In the genomic region with DNA sequence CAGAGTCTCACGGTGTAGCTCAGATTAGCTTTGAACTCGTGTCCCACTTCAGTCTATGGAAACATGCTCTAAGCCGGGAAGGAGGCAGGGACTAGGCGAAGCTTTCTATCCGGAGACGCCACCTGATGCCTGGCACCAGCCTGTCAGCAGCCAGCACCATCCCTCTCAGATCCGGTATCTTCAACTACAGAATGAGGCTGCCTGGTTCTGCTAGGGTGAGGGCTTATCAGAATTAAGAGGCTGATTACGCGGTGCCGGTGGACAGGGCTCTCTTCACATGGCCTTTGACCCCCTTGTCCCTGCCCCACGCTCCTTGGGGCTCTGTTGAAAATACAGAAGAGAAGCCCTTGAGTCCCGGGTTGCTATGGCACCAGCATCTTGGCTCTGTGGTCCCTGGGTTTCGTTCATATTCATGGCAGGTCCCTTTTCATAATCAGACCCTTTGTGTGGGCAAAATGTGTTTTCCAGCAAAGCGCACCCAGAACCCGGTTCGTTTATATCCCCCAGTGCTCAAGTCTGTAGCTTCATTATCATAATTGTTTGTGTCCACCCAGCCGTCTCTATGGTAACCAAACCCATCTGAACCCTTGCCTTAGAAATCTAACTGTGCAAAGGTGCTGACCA, we compare ENCODE assay signal across 8 mouse cellular contexts. TPM values are rescaled to one million over a fixed set of nuclear protein-coding genes. Genes with fewer than 3 reads are reported as not detected.
DNase-seq lines count a peak whose midpoint lies in the region; ATAC-seq lines count a peak whose summit lies in the region.

No protein-coding gene starts in this region.

- H3K27ac ChIP-seq in embryonic facial prominence, embryonic 15.5 days (replicated peaks), result no peak overlapping the region; the same call in 1 of the 2 replicates
- H3K27ac ChIP-seq in intestine, embryonic 15.5 days, result no peak overlapping the region
- no peak overlapping the region for H3K27ac ChIP-seq in liver, embryonic 13.5 days

- no peaks in the 10 kb centered on the region for H3K9me3 ChIP-seq in embryonic facial prominence, embryonic 15.5 days (replicated peaks)
- no peaks in the 10 kb centered on the region for H3K9me3 ChIP-seq in intestine, embryonic 15.5 days
- H3K9me3 ChIP-seq in liver, embryonic 13.5 days (replicated peaks), result no peaks in the 10 kb centered on the region

- peaks cover 22% of the 10 kb centered on the region for H3K36me3 ChIP-seq in embryonic facial prominence, embryonic 15.5 days
- H3K36me3 ChIP-seq in intestine, embryonic 15.5 days, result peaks cover 12% of the 10 kb centered on the region; the same call in 1 of the 2 replicates
- H3K36me3 ChIP-seq in liver, embryonic 13.5 days, result peaks cover 20% of the 10 kb centered on the region

- ATAC-seq in embryonic facial prominence, embryonic 15.5 days (ENCODE audit: insufficient number of reproducible peaks, low FRiP score, low TSS enrichment, low read depth), result no peak
- peak; percentile 21 for ATAC-seq in intestine, embryonic 15.5 days
- peak; percentile 27 for ATAC-seq in liver, embryonic 13.5 days (ENCODE audit: low read depth)

- H3K4me3 ChIP-seq in embryonic facial prominence, embryonic 15.5 days (replicated peaks), result peak overlapping the region; percentile 73
- peak overlapping the region; percentile 82 for H3K4me3 ChIP-seq in intestine, embryonic 15.5 days (replicated peaks)
- H3K4me3 ChIP-seq in liver, embryonic 13.5 days (replicated peaks), result peak overlapping the region; percentile 73

- H3K4me2 ChIP-seq in embryonic facial prominence, embryonic 15.5 days (replicated peaks), result peak overlapping the region; percentile 80
- peak overlapping the region; percentile 74 for H3K4me2 ChIP-seq in intestine, embryonic 15.5 days (replicated peaks)
- peak overlapping the region; percentile 77 for H3K4me2 ChIP-seq in liver, embryonic 13.5 days

- H3K9ac ChIP-seq in embryonic facial prominence, embryonic 15.5 days, result peak overlapping the region; percentile 74
- peak overlapping the region; percentile 38; the same call in 1 of the 2 replicates for H3K9ac ChIP-seq in intestine, embryonic 15.5 days
- peak overlapping the region; percentile 80 for H3K9ac ChIP-seq in liver, embryonic 13.5 days

- 20% methylated on average over 17 of the region's 17 CpGs for WGBS in embryonic facial prominence, embryonic 15.5 days
- 24% methylated on average over 17 of the region's 17 CpGs for WGBS in intestine, embryonic 15.5 days
- 26% methylated on average over 17 of the region's 17 CpGs for WGBS in liver, embryonic 13.5 days (ENCODE audit: insufficient replicate concordance)

- DNase-seq in kidney, adult 18-20 months, result peak; percentile 13
- DNase-seq in kidney, postnatal 14 days, result no peak
- DNase-seq in R1 (ENCODE audit: low read depth, low spot score), result peak; percentile 39
- no peak for DNase-seq in liver, embryonic 13.5 days
- peak; percentile 29 to 72 for DNase-seq in right cerebral cortex, adult 2 months (ENCODE audit: low spot score in 2 of 2)
- DNase-seq in gastrocnemius, postnatal 25 days, result no peak

- peaks cover 15% of the 10 kb centered on the region for H3K4me1 ChIP-seq in embryonic facial prominence, embryonic 15.5 days
- peaks cover 12% of the 10 kb centered on the region; the same call in 1 of the 2 replicates for H3K4me1 ChIP-seq in intestine, embryonic 15.5 days (replicated peaks)
- H3K4me1 ChIP-seq in liver, embryonic 13.5 days (replicated peaks), result peaks cover 16% of the 10 kb centered on the region

- no peaks in the 10 kb centered on the region for H3K27me3 ChIP-seq in embryonic facial prominence, embryonic 15.5 days
- H3K27me3 ChIP-seq in intestine, embryonic 15.5 days (replicated peaks), result no peaks in the 10 kb centered on the region
- no peaks in the 10 kb centered on the region for H3K27me3 ChIP-seq in liver, embryonic 13.5 days

RNA-seq across cellular contexts. Expression of gene Trp53rka, which starts 0.6 kb away (rescaled TPM):
- polyA plus RNA-seq in embryonic facial prominence, embryonic 15.5 days (2015; fragmentation: Nextera tagmentation; extraction: Ambion mirVana), result 41.8 and 43.4 TPM in 2 replicates
- 29.1 and 30.6 TPM in 2 replicates for polyA plus RNA-seq in intestine, embryonic 15.5 days (2015; fragmentation: Nextera tagmentation; extraction: Ambion mirVana)
- 12.1 and 12.9 TPM in 2 replicates for polyA plus RNA-seq in liver, embryonic 13.5 days (2015; fragmentation: Nextera tagmentation; extraction: Ambion mirVana)
- 1 to 10 TPM; 8.3 to 9.2 TPM for total RNA-seq in gastrocnemius, postnatal 25 days (2021)

RNA-seq across cellular contexts. Expression of gene Slc2a10, which starts 9.9 kb away (rescaled TPM):
- polyA plus RNA-seq in embryonic facial prominence, embryonic 15.5 days (2015; fragmentation: Nextera tagmentation; extraction: Ambion mirVana), result 15.6 and 15.8 TPM in 2 replicates
- polyA plus RNA-seq in intestine, embryonic 15.5 days (2015; fragmentation: Nextera tagmentation; extraction: Ambion mirVana), result 4.0 and 4.7 TPM in 2 replicates
- 0.36 and 0.46 TPM in 2 replicates for polyA plus RNA-seq in liver, embryonic 13.5 days (2015; fragmentation: Nextera tagmentation; extraction: Ambion mirVana)
- total RNA-seq in gastrocnemius, postnatal 25 days (2021), result 1 to 10 TPM; 1.3 to 1.6 TPM

RNA-seq across cellular contexts. Expression of gene Slc13a3, which starts 20.7 kb away (rescaled TPM):
- polyA plus RNA-seq in embryonic facial prominence, embryonic 15.5 days (2015; fragmentation: Nextera tagmentation; extraction: Ambion mirVana), result 0.83 and 0.89 TPM in 2 replicates
- polyA plus RNA-seq in intestine, embryonic 15.5 days (2015; fragmentation: Nextera tagmentation; extraction: Ambion mirVana), result 0.36 and 0.51 TPM in 2 replicates
- 4.4 and 4.9 TPM in 2 replicates for polyA plus RNA-seq in liver, embryonic 13.5 days (2015; fragmentation: Nextera tagmentation; extraction: Ambion mirVana)
- under 1 TPM; 0.11 to 0.18 TPM for total RNA-seq in gastrocnemius, postnatal 25 days (2021)

Comparison
In these comparisons a context has a peak if more than half of its experiments do, and no peak if none do; other contexts are left out.
1. DNase-seq: peak in kidney, adult 18-20 months (single experiment), R1 (single experiment) and right cerebral cortex, adult 2 months (2 of 2); none in kidney, postnatal 14 days (single experiment), liver, embryonic 13.5 days (single experiment) and gastrocnemius, postnatal 25 days (single experiment).
2. Peak in every context shown above with its lines, with median percentiles within 50 percentile points of each other: H3K4me2 ChIP-seq, H3K4me3 ChIP-seq and H3K9ac ChIP-seq.